Mouse (Mus musculus) embryonic facial prominence, embryonic 15.5 days (tissue): Measurements from ENCODE around the gene Spem1. TPM values are rescaled to one million over a fixed set of nuclear protein-coding genes. Genes with fewer than 3 reads are reported as not detected.

Source experiments
- ATAC-seq: fragments of 200-750 bp; cut with Nextera tagmentation; 2 replicates; pipeline ENCODE4 v1.8.0; 2017; ENCODE audit warnings: low read depth, moderate TSS enrichment; ENCODE audit not compliant: insufficient number of reproducible peaks, low FRiP score, low TSS enrichment
- H3K27ac ChIP-seq: fragments of 300-500 bp; sonication (generic); replicated peaks from 2 replicates; pipeline ENCODE4 v1.5.1; 2015; ENCODE audit warnings: mild to moderate bottlenecking, inconsistent platforms
- H3K27me3 ChIP-seq: fragments of 300-500 bp; sonication (generic); 2 replicates; pipeline ENCODE4 v1.6.1; 2015; ENCODE audit warnings: inconsistent platforms
- H3K36me3 ChIP-seq: fragments of 300-500 bp; sonication (generic); 2 replicates; pipeline ENCODE4 v1.6.1; 2015; ENCODE audit warnings: mild to moderate bottlenecking, inconsistent platforms
- H3K4me1 ChIP-seq: fragments of 300-500 bp; sonication (generic); 2 replicates; pipeline ENCODE4 v1.6.1; 2015; ENCODE audit warnings: inconsistent platforms
- H3K4me2 ChIP-seq: fragments of 300-500 bp; sonication (generic); replicated peaks from 2 replicates; pipeline ENCODE4 v1.6.1; 2015; ENCODE audit warnings: mild to moderate bottlenecking, inconsistent platforms
- H3K4me3 ChIP-seq: fragments of 300-500 bp; sonication (generic); replicated peaks from 2 replicates; pipeline ENCODE4 v1.5.1; 2015; ENCODE audit warnings: mild to moderate bottlenecking, inconsistent platforms
- H3K9ac ChIP-seq: fragments of 300-500 bp; sonication (generic); 2 replicates; pipeline ENCODE4 v1.6.1; 2015; ENCODE audit warnings: inconsistent platforms
- H3K9me3 ChIP-seq: fragments of 300-500 bp; sonication (generic); replicated peaks from 2 replicates; pipeline ENCODE4 v1.6.1; 2016; ENCODE audit warnings: inconsistent platforms
- WGBS: fragments of 180-500 bp; shearing (Covaris S2); methylation state at CpG from one replicate; pipeline ENCODE4 v1.1.7; 2015; 5-methylcytosine and 5-hydroxymethylcytosine counted together
- polyA plus RNA-seq: library from polyadenylated mRNA; unstranded; fragments of >200 nt; fragmentation: Nextera tagmentation; extraction: Ambion mirVana; gene quantifications from 2 replicates; pipeline ENCODE4 v1.2.1, GENCODE M21; 2015

The Spem1 gene
- polyA plus RNA-seq, 1 experiment from 2014 or later = 0.16 TPM

GRCm38 (mm10) chr11:69799394-69800137 lies 22.4 kb downstream of the Spem1 start:
- Histone ChIP-seq H3K36me3 (no peaks in the 10 kb centered on the region), H3K4me3 (peak overlapping the region; percentile 63; the same call in 1 of the 2 replicates), H3K9ac (no peak overlapping the region), H3K4me2 (peak overlapping the region; percentile 97), H3K9me3 (no peaks in the 10 kb centered on the region), H3K4me1 (peaks cover 65% of the 10 kb centered on the region), H3K27ac (peak overlapping the region; percentile 17; the same call in 1 of the 2 replicates), H3K27me3 (peaks cover 15% of the 10 kb centered on the region)
- 33% methylated on average over 12 of the region's 12 CpGs for WGBS
- ATAC-seq = no peak

- H3K27me3 ChIP-seq = peaks cover 11% of the 10 kb centered on the region; the same call in 1 of the 2 replicates
- WGBS = 82% methylated on average over 7 of the region's 7 CpGs
Observed at GRCm38 (mm10) chr11:69797924-69798323, 24.1 kb downstream of the Spem1 start.

GRCm38 (mm10) chr11:69795983-69796435 lies 26.0 kb downstream of the Spem1 start:
- Histone ChIP-seq H3K4me1 (peaks cover 29% of the 10 kb centered on the region), H3K9ac (peak overlapping the region; percentile 42; the same call in 1 of the 2 replicates), H3K27ac (0 out of 2 replicates have a peak overlapping the region, but pooled peaks have one; percentile 12), H3K9me3 (no peaks in the 10 kb centered on the region), H3K27me3 (0 out of 2 replicates have a peak, but pooled peaks cover 6% of the 10 kb centered on the region), H3K36me3 (no peaks in the 10 kb centered on the region), H3K4me2 (peak overlapping the region; percentile 98), H3K4me3 (peak overlapping the region; percentile 56)
- no peak for ATAC-seq
- WGBS = 1% methylated on average over 13 of the region's 13 CpGs

More at GRCm38 (mm10) chr11:69797924-69798323, 24.1 kb downstream of the Spem1 start:
- Histone ChIP-seq H3K9ac (no peak overlapping the region), H3K4me2 (no peak overlapping the region), H3K4me3 (no peak overlapping the region), H3K9me3 (no peaks in the 10 kb centered on the region), H3K36me3 (no peaks in the 10 kb centered on the region), H3K27ac (no peak overlapping the region), H3K4me1 (peaks cover 48% of the 10 kb centered on the region)
- no peak for ATAC-seq

- Histone ChIP-seq H3K9me3 (no peaks in the 10 kb centered on the region), H3K36me3 (no peaks in the 10 kb centered on the region), H3K27me3 (0 out of 2 replicates have a peak, but pooled peaks cover 6% of the 10 kb centered on the region), H3K4me2 (peak within 1 kb of the TSS; percentile 98), H3K9ac (peak within 1 kb of the TSS; percentile 42), H3K27ac (peak within 1 kb of the TSS; percentile 78), H3K4me3 (peak within 1 kb of the TSS; percentile 56), H3K4me1 (peaks cover 23% of the 10 kb centered on the region)
- WGBS = 2% methylated on average over 52 of the region's 52 CpGs
- ATAC-seq = peak; percentile 92
Observed at GRCm38 (mm10) chr11:69795168-69795982, 26.6 kb downstream of the Spem1 start, which contains the start of gene Chrnb1. TSS of gene Chrnb1 (minus strand) at chr11:69795943.

- ATAC-seq = no peak
- H3K36me3 ChIP-seq = no peaks in the 10 kb centered on the region
- 0 out of 2 replicates have a peak, but pooled peaks cover 6% of the 10 kb centered on the region for H3K27me3 ChIP-seq
- 62% methylated on average over 5 of the region's 5 CpGs for WGBS
- H3K9me3 ChIP-seq = no peaks in the 10 kb centered on the region
- H3K4me1 ChIP-seq = peaks cover 9% of the 10 kb centered on the region
- no peak overlapping the region for H3K4me2 ChIP-seq
- no peak overlapping the region for H3K4me3 ChIP-seq
- H3K27ac ChIP-seq = no peak overlapping the region
- H3K9ac ChIP-seq = no peak overlapping the region
Observed at GRCm38 (mm10) chr11:69793429-69793828, 28.6 kb downstream of the Spem1 start.

GRCm38 (mm10) chr11:69791420-69791819 lies 30.6 kb downstream of the Spem1 start:
- Histone ChIP-seq H3K4me3 (no peak overlapping the region), H3K4me1 (peaks cover 9% of the 10 kb centered on the region), H3K36me3 (no peaks in the 10 kb centered on the region), H3K4me2 (no peak overlapping the region), H3K9ac (no peak overlapping the region), H3K27me3 (no peaks in the 10 kb centered on the region), H3K9me3 (no peaks in the 10 kb centered on the region), H3K27ac (no peak overlapping the region)
- 60% methylated on average over 5 of the region's 5 CpGs for WGBS
- ATAC-seq = no peak

- Histone ChIP-seq H3K27ac (no peak overlapping the region), H3K4me3 (no peak overlapping the region), H3K4me2 (no peak overlapping the region), H3K36me3 (no peaks in the 10 kb centered on the region), H3K27me3 (no peaks in the 10 kb centered on the region), H3K9ac (no peak overlapping the region), H3K9me3 (no peaks in the 10 kb centered on the region), H3K4me1 (0 out of 2 replicates have a peak, but pooled peaks cover 5% of the 10 kb centered on the region)
- WGBS = 45% methylated on average over 5 of the region's 5 CpGs
- no peak for ATAC-seq
Observed at GRCm38 (mm10) chr11:69789431-69789830, 32.5 kb downstream of the Spem1 start.

GRCm38 (mm10) chr11:69787306-69787705 lies 34.7 kb downstream of the Spem1 start:
- no peak for ATAC-seq

GRCm38 (mm10) chr11:69784793-69785272 lies 37.1 kb downstream of the Spem1 start:
- Histone ChIP-seq H3K27me3 (no peaks in the 10 kb centered on the region), H3K4me1 (0 out of 2 replicates have a peak, but pooled peaks cover 5% of the 10 kb centered on the region), H3K9ac (no peak overlapping the region), H3K4me2 (peak overlapping the region; percentile 17; the same call in 1 of the 2 replicates), H3K9me3 (no peaks in the 10 kb centered on the region), H3K27ac (no peak overlapping the region), H3K4me3 (peak overlapping the region; percentile 6; the same call in 1 of the 2 replicates), H3K36me3 (no peaks in the 10 kb centered on the region)
- 43% methylated on average over 15 of the region's 15 CpGs for WGBS
- no peak for ATAC-seq

More at GRCm38 (mm10) chr11:69787306-69787705, 34.7 kb downstream of the Spem1 start:
- Histone ChIP-seq H3K4me3 (no peak overlapping the region), H3K9me3 (no peaks in the 10 kb centered on the region), H3K4me1 (0 out of 2 replicates have a peak, but pooled peaks cover 5% of the 10 kb centered on the region), H3K9ac (no peak overlapping the region), H3K27ac (no peak overlapping the region), H3K4me2 (no peak overlapping the region), H3K36me3 (no peaks in the 10 kb centered on the region), H3K27me3 (no peaks in the 10 kb centered on the region)
- WGBS = 87% methylated on average over 5 of the region's 5 CpGs

- H3K9me3 ChIP-seq = no peaks in the 10 kb centered on the region
- H3K4me3 ChIP-seq = no peak overlapping the region
- no peaks in the 10 kb centered on the region for H3K27me3 ChIP-seq
- WGBS = 40% methylated on average over 4 of the region's 4 CpGs
- H3K4me1 ChIP-seq = peaks cover 25% of the 10 kb centered on the region
- no peak overlapping the region for H3K4me2 ChIP-seq
- H3K9ac ChIP-seq = no peak overlapping the region
- H3K36me3 ChIP-seq = peaks cover 12% of the 10 kb centered on the region; the same call in 1 of the 2 replicates
- ATAC-seq = no peak
- H3K27ac ChIP-seq = no peak overlapping the region
Observed at GRCm38 (mm10) chr11:69781828-69782227, 40.2 kb downstream of the Spem1 start.
